Mouse (Mus musculus) embryonic facial prominence, embryonic 10.5 days (tissue): ENCODE measurements at regions not wholly inside any gene's neighbourhood (a gene's known extent, or its start where the extent isn't known, plus 50 kb on each side); places are given as distances from the start of the nearest gene placed in this dataset.

Experiments
- DNase-seq: peaks from one replicate; pipeline ENCODE4 v3.0.0-alpha.2; 2017; ENCODE audit warnings: low spot score
- H3K27ac ChIP-seq: fragments of 300-500 bp; sonication (generic); replicated peaks from 2 replicates; pipeline ENCODE4 v1.5.1; 2016; ENCODE audit warnings: mild to moderate bottlenecking
- H3K27me3 ChIP-seq: fragments of 300-500 bp; sonication (generic); replicated peaks from 2 replicates; pipeline ENCODE4 v1.6.1; 2016; ENCODE audit warnings: low read depth, mild to moderate bottlenecking; ENCODE audit not compliant: poor library complexity, severe bottlenecking
- H3K36me3 ChIP-seq: fragments of 300-500 bp; sonication (generic); replicated peaks from 2 replicates; pipeline ENCODE4 v1.6.1; 2016; ENCODE audit warnings: mild to moderate bottlenecking, moderate library complexity
- H3K4me1 ChIP-seq: fragments of 300-500 bp; sonication (generic); 2 replicates; pipeline ENCODE4 v1.6.1; 2016
- H3K4me3 ChIP-seq: fragments of 300-500 bp; sonication (generic); 2 replicates; pipeline ENCODE4 v1.5.1; 2016; ENCODE audit warnings: mild to moderate bottlenecking, moderate library complexity
- H3K9me3 ChIP-seq: fragments of 300-500 bp; sonication (generic); 2 replicates; pipeline ENCODE4 v1.6.1; 2016; ENCODE audit warnings: mild to moderate bottlenecking
- WGBS: fragments of 180-500 bp; shearing (Covaris S2); methylation state at CpG from one replicate; pipeline ENCODE4 v1.1.7; 2016; 5-methylcytosine and 5-hydroxymethylcytosine counted together

DNA sequence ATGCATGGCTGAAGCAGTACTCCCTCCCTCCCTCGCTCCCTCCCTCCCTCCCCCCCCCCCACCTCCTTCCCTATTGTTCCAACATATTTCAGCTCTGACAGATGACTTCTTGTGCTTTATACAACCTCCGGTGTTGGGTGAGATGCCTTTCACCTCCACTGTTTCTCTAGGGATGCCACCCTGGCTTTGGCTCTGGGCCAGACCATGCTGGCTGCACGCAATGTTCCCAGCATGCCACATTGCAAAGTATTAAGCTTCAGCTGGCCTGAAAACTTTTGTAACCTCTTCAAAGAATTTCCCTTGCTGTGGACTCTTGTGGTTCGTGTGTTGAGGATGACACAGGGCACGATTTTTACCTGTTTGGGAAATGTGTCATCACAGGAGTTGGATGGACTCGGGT is 107.1 kb upstream of the Cd180 start:
- DNase-seq, result no peak

DNA sequence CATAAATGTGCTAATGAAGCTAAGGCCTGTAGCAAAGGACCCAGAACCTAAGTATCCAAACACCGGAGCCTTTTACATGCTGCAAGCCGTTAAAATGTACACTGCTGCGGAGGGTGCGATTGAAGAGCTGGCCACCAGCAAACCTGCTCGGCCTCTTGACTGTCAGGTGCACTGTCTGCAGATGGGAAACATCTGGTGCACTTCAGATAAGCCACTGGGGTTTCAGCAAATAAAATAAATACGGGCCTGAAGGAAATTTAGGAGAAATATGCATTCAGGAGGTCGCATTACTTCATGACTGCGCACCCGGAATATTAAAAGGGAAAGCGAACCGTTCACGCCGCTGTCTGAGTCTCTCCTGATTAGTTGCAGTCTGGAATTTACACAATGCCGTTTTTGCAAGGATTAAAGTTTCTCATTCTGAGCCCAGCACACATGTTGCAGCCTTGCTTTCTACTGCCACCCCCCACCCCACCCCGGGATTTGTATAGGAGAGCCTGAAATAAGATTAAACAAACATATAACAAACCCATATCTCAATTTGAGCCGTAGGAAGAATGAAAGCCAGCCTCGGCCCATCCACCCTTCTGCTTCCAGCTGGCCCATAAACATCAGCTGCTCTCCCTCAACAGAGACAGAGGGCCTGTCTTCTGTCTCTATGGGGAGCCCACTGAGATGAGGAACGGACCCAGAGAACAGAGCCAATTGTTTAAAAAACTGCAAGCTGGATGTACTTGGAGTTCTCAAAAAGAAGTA is 103.5 kb upstream of the Cd180 start:
- peaks cover 20% of the 10 kb centered on the region; the same call in 1 of the 2 replicates for H3K27me3 ChIP-seq
- peaks cover 15% of the 10 kb centered on the region for H3K4me1 ChIP-seq
- no peak overlapping the region for H3K4me3 ChIP-seq
- no peaks in the 10 kb centered on the region for H3K9me3 ChIP-seq
- no peaks in the 10 kb centered on the region for H3K36me3 ChIP-seq
- peak; percentile 28 for DNase-seq
- WGBS, result 57% methylated on average over 18 of the region's 18 CpGs
- no peak overlapping the region for H3K27ac ChIP-seq

More for the DNA sequence above, 107.1 kb upstream of the Cd180 start:
- Histone ChIP-seq H3K4me3 (no peak overlapping the region), H3K36me3 (no peaks in the 10 kb centered on the region), H3K4me1 (peaks cover 18% of the 10 kb centered on the region), H3K27ac (no peak overlapping the region), H3K27me3 (peaks cover 17% of the 10 kb centered on the region; the same call in 1 of the 2 replicates), H3K9me3 (no peaks in the 10 kb centered on the region)
- WGBS, result 88% methylated on average over 6 of the region's 6 CpGs

DNA sequence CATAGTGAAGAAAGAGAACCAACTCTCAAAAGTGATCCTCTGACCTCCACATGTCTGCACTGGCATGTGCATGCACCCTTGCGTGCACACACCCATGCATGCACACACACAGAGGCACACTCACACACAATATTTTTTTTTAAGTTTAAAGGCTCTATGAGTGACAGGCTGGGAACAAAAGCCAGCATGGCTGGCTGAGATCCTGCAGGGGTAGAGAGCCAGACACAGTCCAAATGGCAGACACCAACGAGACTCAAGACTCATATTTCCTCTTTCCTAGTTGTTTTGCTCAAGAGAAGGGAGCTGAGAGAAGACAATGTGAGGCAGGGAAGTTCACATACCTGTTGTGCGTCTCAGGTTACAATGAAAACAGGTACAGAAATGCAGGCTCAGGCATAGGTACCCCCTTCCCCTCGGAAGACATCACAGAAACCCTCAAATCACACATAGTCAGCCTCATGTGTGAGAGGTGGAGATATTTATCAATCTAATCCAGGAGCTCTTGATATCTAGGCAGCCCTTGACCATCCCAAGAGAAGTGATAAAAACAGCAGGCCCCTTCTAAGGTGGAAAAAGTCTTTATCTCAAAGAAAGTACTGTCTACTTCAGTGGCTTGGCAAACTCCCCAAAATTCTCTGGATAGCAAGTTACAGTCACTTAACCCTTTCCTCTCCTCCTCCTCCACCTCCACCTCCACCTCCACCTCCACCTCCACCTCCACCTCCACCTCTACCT is 101.4 kb upstream of the Cd180 start:
- peaks cover 15% of the 10 kb centered on the region for H3K4me1 ChIP-seq
- WGBS, result 71% methylated on average over 4 of the region's 4 CpGs
- H3K27ac ChIP-seq, result no peak overlapping the region
- DNase-seq, result no peak
- no peaks in the 10 kb centered on the region for H3K36me3 ChIP-seq
- no peak overlapping the region for H3K4me3 ChIP-seq
- peaks cover 19% of the 10 kb centered on the region; the same call in 1 of the 2 replicates for H3K27me3 ChIP-seq
- H3K9me3 ChIP-seq, result no peaks in the 10 kb centered on the region

DNA sequence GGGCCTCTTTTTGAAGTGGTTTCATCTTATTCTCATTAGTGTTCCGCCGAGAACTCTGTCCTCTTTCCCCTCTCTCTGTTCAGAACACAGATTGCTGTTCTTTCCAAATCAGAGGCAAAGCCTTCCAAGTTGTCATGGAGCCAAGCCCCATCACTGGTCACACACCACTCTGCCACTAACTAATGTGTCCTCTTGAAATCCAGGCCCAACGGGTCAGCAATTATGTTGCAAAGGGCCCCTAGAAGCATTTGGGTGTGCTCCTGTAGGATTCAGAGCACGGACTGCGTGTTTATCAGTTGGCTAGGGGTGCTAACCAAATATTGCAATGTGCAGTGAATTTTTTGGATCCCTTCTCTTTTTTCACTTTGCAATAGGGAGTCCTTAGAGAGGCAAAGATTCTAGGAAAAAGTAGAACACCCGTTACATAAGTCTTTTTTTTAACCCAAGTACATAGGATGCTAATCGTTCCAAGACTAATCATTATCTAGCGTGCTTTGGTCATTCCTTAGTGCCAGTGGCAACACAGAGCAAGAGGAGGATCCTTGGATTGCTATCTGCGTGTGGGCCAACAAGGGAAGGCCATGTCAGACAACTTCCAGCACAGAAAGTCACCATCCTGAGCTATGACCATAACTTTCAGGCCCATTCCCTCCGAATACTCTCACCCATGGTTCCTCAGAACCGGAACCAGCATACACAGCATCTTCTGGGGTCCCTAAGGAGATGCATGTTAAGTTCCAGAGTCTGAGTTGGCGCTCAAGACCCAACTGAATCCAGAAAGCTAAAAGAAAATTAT is 99.8 kb upstream of the Cd180 start:
- H3K4me3 ChIP-seq, result no peak overlapping the region
- H3K9me3 ChIP-seq, result no peaks in the 10 kb centered on the region
- peaks cover 21% of the 10 kb centered on the region; the same call in 1 of the 2 replicates for H3K27me3 ChIP-seq
- peaks cover 15% of the 10 kb centered on the region for H3K4me1 ChIP-seq
- no peak overlapping the region for H3K27ac ChIP-seq
- DNase-seq, result no peak
- H3K36me3 ChIP-seq, result no peaks in the 10 kb centered on the region
- WGBS, result 93% methylated on average over 12 of the region's 12 CpGs

DNA sequence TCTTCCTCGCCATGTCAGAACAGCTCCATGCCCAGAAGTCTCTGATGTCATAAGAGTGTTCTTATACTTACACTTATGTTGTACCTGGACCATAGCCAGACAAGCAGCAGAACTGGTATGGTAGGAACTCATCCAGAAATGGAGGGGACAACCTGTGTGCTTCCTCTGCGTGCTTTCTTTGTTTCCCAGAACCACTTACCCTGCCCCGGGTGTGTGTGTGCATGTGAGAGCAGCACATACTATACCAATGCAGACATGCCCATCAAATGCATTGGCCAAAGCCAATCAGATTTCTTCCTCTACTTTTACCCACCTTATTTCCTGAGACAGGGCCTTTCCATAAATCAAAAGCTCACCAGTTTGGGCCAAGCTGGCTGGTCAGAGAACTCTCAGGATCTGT is 99.2 kb upstream of the Cd180 start:
- H3K27ac ChIP-seq, result no peak overlapping the region
- H3K36me3 ChIP-seq, result no peaks in the 10 kb centered on the region
- H3K9me3 ChIP-seq, result no peaks in the 10 kb centered on the region
- H3K4me1 ChIP-seq, result peaks cover 15% of the 10 kb centered on the region
- no peak for DNase-seq
- H3K4me3 ChIP-seq, result no peak overlapping the region
- H3K27me3 ChIP-seq, result peaks cover 16% of the 10 kb centered on the region; the same call in 1 of the 2 replicates
- WGBS, result 94% methylated on average over 3 of the region's 3 CpGs

DNA sequence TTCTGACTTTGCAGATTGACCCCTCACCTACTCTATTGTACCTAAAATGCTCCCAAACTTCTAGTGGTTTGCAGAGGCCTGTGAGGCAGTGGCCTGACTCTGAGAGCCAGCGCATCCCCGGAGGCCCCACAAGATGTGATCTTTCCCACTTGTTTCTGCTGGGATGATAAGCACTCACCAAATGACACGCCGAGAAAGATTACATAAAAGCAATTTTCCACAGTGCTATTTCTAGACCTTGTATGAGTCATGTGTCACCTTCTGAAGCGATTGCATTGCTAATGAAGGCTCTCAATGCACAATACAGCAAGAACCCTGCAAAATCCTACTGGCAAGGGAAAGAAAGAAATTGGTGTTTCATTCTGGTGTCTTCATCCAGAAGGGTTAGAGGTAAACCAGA is 97.8 kb upstream of the Cd180 start:
- WGBS, result 96% methylated on average over 5 of the region's 5 CpGs
- no peaks in the 10 kb centered on the region for H3K9me3 ChIP-seq
- no peak for DNase-seq
- no peaks in the 10 kb centered on the region for H3K36me3 ChIP-seq
- H3K27ac ChIP-seq, result no peak overlapping the region
- peaks cover 13% of the 10 kb centered on the region; the same call in 1 of the 2 replicates for H3K27me3 ChIP-seq
- no peak overlapping the region for H3K4me3 ChIP-seq
- peaks cover 9% of the 10 kb centered on the region for H3K4me1 ChIP-seq

DNA sequence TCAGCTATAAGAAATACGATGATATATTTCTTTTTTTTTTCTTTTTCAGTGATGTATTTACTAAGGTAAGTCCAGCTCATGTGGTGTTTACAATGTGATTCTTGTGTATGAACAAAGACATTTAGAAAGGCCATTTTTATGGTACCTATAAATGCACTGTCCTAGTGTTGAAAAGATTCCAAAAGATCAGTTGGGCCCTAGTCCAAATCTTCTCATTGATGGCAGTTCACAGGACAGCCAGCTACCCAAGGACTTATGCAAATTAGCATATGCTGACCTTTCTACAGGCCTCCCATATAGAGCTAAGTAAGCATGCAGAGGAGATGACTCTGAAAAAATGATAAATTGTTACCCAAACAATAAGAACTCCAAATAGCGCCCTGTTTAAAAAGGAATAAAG is 97.3 kb upstream of the Cd180 start:
- no peak overlapping the region for H3K4me3 ChIP-seq

DNA sequence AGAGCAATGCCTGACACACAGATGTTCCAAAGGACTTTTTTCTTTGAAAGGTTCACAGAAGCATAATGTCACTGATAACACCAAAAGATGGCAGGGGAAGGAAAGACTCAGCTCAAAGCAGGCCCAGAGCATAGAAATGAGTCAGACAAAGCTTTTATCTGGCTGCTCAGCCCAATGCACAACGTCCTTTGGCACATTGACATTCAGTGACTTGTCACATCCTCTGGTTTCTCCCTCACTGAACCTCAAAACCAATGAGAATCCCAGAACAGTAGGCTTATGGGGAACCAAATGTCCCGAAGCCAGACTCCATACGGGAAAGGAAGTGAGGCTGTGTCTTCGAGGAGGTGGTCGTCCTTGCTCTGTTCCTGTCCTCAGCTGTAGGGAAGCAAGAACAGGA is 95.2 kb upstream of the Cd180 start:
- Histone ChIP-seq H3K36me3 (no peaks in the 10 kb centered on the region), H3K27ac (no peak overlapping the region), H3K4me1 (peaks cover 5% of the 10 kb centered on the region; the same call in 1 of the 2 replicates), H3K9me3 (no peaks in the 10 kb centered on the region), H3K4me3 (no peak overlapping the region), H3K27me3 (peaks cover 7% of the 10 kb centered on the region; the same call in 1 of the 2 replicates)
- 85% methylated on average over 5 of the region's 5 CpGs for WGBS
- no peak for DNase-seq

More for the DNA sequence above, 97.3 kb upstream of the Cd180 start:
- H3K27ac ChIP-seq, result no peak overlapping the region
- H3K9me3 ChIP-seq, result no peaks in the 10 kb centered on the region
- H3K27me3 ChIP-seq, result peaks cover 13% of the 10 kb centered on the region; the same call in 1 of the 2 replicates
- WGBS, result 92% methylated on average over 2 of the region's 2 CpGs
- H3K36me3 ChIP-seq, result no peaks in the 10 kb centered on the region
- DNase-seq, result no peak
- H3K4me1 ChIP-seq, result peaks cover 5% of the 10 kb centered on the region; the same call in 1 of the 2 replicates

DNA sequence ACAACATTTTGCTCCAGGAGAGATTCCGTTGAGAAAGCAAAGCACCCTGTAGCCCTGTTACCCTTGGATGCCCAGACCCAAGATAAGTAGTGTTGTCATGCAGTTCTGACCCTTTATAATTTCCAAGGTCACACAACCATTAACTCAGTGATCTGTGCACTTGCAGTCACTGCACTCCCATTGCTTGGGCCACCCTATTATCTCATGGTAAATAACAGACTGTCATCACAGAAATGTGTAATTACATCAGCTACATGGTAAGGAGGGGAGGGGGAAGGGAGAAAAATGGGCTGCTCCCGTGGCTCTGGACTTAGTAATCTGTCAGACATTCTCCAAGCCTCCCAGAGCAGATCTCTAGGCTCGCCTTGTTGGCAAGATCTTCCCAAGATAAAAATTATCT is 93.8 kb upstream of the Cd180 start:
- Histone ChIP-seq H3K4me1 (peaks cover 5% of the 10 kb centered on the region; the same call in 1 of the 2 replicates), H3K27me3 (0 out of 2 replicates have a peak, but pooled peaks cover 7% of the 10 kb centered on the region), H3K4me3 (no peak overlapping the region), H3K9me3 (no peaks in the 10 kb centered on the region), H3K36me3 (no peaks in the 10 kb centered on the region), H3K27ac (no peak overlapping the region)
- WGBS, result 59% methylated on average over 3 of the region's 3 CpGs
- no peak for DNase-seq

DNA sequence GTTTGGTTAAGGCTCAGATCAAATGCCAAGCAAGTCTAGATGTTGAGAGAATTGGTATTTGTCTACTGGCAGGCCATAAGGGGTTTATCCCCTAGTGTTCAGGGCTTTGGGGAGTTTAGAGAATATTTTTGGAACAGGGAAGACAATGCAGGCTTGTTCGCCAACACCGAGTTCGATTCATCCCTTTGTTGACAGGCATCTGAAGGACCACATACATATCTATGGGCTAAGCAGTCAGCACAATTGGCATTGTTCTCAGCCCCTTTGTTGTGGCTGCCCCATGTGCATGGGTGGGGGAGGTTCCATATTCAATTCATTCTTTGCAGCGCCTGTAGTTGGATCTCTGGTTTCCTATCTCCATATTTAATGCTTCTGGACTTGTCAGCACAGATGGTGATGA is 93.3 kb upstream of the Cd180 start:
- 0 out of 2 replicates have a peak, but pooled peaks cover 7% of the 10 kb centered on the region for H3K27me3 ChIP-seq
- peaks cover 5% of the 10 kb centered on the region; the same call in 1 of the 2 replicates for H3K4me1 ChIP-seq
- WGBS, result 66% methylated on average over 4 of the region's 4 CpGs
- no peak overlapping the region for H3K4me3 ChIP-seq
- no peaks in the 10 kb centered on the region for H3K9me3 ChIP-seq
- DNase-seq, result no peak
- H3K27ac ChIP-seq, result no peak overlapping the region
- H3K36me3 ChIP-seq, result no peaks in the 10 kb centered on the region

DNA sequence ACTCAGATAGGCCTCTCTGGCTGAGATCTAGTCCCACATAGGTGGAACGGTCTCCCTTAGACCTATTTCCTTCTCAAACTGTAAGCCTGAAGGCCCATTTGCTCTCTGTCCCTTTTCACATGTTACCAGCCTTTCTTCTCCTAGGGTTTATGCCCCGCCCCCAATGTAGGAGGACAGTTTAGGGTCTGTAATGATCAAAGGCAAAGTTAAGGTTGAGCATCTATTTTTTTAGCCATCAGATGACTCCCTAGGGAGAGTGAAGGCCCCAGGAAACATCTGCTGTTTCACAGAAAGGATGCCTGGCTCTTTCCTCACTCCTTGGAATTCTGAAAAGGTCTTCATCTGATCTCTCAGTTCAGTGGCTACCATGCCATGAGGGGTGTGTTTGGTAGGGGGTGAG is 68.9 kb upstream of the Cd180 start:
- Histone ChIP-seq H3K4me1 (peaks cover 24% of the 10 kb centered on the region), H3K27ac (peak overlapping the region; percentile 80; the same call in 1 of the 2 replicates), H3K4me3 (no peak overlapping the region), H3K36me3 (no peaks in the 10 kb centered on the region), H3K9me3 (no peaks in the 10 kb centered on the region), H3K27me3 (0 out of 2 replicates have a peak, but pooled peaks cover 3% of the 10 kb centered on the region)
- DNase-seq, result no peak
- WGBS, result 77% methylated on average over 2 of the region's 2 CpGs

DNA sequence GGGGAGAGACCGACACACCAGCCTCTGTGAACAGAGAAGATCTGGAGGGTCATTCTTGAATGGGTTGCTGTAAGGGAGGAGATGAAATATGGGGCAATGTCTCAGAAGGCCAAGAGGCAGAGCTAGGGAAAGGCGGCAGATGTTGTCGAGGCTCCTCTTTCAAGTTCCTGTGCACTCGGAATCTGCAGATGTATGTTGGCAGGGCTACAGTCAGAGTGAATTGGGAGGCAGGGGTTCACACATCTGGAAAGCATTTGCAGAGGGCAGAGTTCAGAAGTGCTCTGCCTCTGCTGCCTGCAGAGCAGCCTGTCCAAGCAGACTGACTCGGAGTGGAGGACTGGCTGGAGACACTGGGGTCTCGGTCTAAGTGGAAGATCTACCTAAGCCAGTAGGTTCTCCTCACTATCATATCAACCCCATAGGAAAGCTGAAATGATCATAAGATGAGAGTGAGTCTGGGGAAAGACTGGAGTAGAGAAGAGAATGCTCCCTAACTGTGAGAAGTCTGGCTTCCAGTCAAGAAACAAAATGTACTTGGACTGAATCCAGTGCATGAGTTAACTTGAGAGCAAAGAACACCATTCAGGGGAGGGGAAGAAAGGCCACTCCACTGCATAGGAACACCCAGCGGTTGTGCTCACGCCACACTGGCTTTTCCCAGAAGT is 68.1 kb upstream of the Cd180 start:
- H3K4me1 ChIP-seq, result peaks cover 24% of the 10 kb centered on the region
- peak; percentile 88 for DNase-seq
- no peaks in the 10 kb centered on the region for H3K9me3 ChIP-seq
- H3K4me3 ChIP-seq, result no peak overlapping the region
- no peaks in the 10 kb centered on the region for H3K36me3 ChIP-seq
- H3K27me3 ChIP-seq, result peaks cover 3% of the 10 kb centered on the region; the same call in 1 of the 2 replicates
- peak overlapping the region; percentile 80 for H3K27ac ChIP-seq
- WGBS, result 43% methylated on average over 8 of the region's 8 CpGs
